Mouse (Mus musculus): ENCODE measurements around the gene Thsd4.

Thsd4 gene

DNA sequence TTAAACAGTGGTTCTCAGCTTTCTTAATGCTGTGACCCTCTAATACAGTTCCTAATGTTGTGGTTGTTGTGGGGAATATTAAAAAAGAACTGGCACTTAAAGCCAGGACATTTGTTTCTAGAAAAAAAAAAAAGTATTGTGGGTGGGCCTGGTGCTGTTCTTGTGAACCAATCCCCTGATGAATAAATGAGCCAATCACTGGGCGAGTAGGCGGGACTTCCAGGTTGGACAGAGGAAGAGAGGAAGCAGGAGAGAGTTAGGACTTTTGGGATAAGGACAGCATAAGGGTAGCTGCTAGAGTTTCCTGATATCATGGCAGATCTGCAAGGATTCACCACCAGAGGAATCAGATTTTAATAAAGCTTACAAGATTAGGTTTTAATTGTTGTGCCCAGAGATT is 249.9 kb downstream of the Thsd4 start:
- DNase-seq (ENCODE audit: extremely low spot score, low read depth, low spot score), result no peak

GRCm38 (mm10) chr9:60269807-60270206 is 252.0 kb downstream of the Thsd4 start:
- DNase-seq (ENCODE audit: extremely low spot score, low read depth, low spot score), result no peak

- no peak for DNase-seq (ENCODE audit: extremely low spot score, low read depth, low spot score)
Observed at GRCm38 (mm10) chr9:60267273-60267626, 254.6 kb downstream of the Thsd4 start.

DNA sequence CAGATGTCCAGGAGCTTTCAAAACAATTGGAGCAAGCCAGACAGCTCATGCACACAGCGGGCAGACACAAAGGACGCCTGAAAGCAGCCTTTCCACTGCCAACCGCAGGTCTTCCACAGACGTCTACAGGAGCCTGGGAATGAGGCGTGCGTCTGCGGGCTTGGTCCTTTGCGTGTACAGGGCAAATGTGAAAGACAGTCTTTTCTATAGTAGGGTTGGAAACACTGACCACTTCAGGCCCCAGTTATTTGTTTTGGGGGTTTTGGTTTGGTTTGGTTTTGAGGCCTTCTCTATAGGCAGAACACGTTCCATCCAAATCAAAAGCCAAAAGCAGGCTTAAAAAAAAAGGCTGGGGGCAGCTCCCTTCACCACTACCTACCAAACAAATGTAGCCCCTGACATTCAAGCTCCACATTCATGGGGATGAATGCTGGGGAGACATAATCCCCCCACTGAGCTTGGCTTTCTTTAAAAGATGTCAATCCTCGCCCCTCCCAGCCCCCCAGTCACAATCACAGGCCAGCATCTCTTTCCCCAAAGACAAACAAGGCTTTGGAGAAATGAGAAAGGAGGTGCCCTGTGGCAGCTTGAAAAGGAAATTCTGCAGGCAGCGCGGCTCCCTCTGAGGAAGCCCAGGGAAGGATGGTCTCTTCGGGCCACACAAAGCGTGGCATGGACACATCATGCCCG is 255.1 kb downstream of the Thsd4 start:
- no peak for DNase-seq (ENCODE audit: extremely low spot score, low read depth, low spot score)

DNA sequence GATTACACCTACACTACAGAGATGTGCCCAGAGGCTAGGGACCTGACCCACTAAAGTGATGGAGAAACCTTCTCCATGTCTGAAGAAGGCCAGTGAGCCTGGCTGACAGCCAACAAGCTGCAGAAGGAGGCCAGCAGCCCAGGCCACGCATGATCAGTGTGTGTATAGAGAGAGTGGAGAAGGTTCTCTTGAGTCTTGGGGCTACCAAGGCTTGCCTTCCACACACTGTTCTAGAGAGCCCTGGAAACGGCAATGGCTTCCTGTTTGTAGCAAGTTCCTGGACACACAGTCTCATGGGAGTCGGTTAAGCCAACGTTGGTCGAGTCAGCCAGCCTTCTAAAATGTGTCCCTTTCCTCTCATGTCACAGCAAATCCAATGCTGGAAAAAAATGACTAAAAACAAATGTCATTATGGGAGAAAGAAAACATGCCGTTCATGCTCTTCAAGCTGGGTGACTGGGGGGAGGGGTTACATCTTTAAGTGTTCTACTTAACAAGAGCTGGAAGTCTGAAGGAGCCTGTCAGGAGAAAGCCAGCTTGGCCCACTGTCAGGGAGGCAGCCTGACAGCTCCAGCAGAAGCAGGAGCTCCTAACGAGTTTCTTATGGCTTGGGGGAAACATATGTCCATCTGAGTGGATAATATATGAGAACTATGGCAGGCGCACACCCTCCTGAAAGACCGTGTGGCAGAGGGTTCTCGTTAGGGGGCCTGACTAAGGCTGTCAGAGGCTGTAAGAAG is 257.1 kb downstream of the Thsd4 start:
- no peak for DNase-seq (ENCODE audit: extremely low spot score, low read depth, low spot score)

- no peak for DNase-seq (ENCODE audit: extremely low spot score, low read depth, low spot score)
Observed at GRCm38 (mm10) chr9:60262515-60263140, 259.2 kb downstream of the Thsd4 start.

- no peak for DNase-seq (ENCODE audit: extremely low spot score, low read depth, low spot score)
Observed at GRCm38 (mm10) chr9:60259626-60260025, 262.2 kb downstream of the Thsd4 start.

DNA sequence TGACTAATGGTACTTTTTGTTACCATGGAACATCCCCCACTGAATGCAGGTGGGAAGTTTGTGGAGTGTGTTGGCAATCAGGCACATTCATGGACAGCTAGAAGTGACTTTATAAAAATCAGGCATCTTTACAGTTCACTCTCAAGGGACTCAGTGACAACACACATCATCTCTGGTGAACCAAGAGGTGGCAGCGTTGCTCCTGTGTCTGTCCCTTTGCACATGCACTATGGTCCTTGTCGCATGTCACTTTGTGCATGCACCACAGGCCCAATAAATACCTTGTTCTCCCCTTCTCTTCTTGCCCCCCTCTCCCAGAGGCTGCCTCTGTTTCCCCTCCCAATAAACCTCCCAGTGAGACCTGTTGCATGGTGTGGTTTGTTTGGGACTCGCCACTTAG is 270.1 kb downstream of the Thsd4 start:
- no peak for DNase-seq (ENCODE audit: extremely low spot score, low read depth, low spot score)

DNA sequence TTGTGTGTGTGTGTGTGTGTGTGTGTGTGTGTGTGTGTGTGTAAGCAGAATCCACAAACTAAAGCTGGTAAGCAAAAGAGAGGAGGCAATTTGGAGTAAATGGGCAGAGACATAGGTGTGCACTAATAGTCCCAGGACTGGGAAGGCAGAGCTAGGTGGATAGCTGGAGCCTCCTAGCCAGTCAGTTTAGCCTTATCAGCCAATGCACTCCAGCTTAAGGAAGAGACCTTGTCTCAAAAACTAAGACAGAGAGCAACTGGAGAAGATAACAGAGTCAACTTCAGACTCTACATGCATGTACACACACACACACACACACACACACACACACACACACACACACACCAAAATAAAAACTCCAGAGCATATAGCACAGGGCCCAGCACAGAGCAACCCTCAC is 271.4 kb downstream of the Thsd4 start:
- DNase-seq (ENCODE audit: extremely low spot score, low read depth, low spot score), result no peak

GRCm38 (mm10) chr9:60247998-60248397 is 273.8 kb downstream of the Thsd4 start:
- DNase-seq (ENCODE audit: extremely low spot score, low read depth, low spot score), result no peak

- peak; percentile 73 for DNase-seq (ENCODE audit: extremely low spot score, low read depth, low spot score)
Observed at GRCm38 (mm10) chr9:60244943-60245342, 276.9 kb downstream of the Thsd4 start.

- DNase-seq (ENCODE audit: extremely low spot score, low read depth, low spot score), result no peak
Observed at GRCm38 (mm10) chr9:60243503-60243902, 278.3 kb downstream of the Thsd4 start.

GRCm38 (mm10) chr9:60237667-60238066 is 284.2 kb downstream of the Thsd4 start:
- DNase-seq (ENCODE audit: extremely low spot score, low read depth, low spot score), result no peak

GRCm38 (mm10) chr9:60236155-60236554 is 285.7 kb downstream of the Thsd4 start:
- no peak for DNase-seq (ENCODE audit: extremely low spot score, low read depth, low spot score)

DNA sequence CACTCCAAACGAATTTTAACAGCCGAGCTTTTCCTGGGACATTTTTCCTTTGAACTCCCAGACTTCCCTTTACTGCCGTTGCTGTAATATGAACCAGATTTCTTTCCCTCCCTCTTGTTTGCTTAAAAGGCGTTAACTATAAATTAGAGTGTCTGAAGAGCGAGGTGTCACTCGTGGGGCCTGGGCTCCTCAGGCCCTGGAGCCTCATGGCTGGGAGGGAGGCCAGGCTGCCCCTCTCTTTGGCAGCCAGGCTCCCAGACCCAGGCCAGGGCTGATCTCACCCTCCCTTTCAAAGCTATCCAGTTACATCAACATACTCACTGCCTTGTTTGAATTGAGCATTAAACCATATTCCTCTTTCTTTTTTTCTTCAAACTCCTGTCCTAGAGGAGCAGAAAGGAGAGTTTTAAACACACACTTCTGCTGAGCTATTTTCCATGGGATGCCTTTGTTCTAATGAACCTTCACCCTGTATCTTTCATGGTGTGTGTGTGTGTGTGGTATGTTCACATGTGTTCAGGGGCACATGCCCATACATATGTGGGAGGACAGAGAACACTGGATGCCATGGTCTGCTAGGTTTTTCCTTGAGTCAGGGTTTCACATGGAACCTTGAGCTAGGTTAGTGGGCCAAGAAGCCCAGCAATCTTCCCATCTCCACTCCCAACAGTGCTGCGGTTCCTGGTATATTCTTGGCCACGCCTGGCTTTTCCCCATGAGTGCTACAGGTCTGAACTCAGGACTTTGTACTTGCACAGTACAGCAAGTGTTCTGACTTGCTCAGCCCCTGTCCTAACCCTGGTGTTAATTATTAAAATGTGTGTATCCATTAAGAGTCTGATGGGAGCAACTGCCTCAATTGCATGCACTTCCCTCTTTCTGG is 287.4 kb downstream of the Thsd4 start:
- DNase-seq (ENCODE audit: extremely low spot score, low read depth, low spot score), result no peak

DNA sequence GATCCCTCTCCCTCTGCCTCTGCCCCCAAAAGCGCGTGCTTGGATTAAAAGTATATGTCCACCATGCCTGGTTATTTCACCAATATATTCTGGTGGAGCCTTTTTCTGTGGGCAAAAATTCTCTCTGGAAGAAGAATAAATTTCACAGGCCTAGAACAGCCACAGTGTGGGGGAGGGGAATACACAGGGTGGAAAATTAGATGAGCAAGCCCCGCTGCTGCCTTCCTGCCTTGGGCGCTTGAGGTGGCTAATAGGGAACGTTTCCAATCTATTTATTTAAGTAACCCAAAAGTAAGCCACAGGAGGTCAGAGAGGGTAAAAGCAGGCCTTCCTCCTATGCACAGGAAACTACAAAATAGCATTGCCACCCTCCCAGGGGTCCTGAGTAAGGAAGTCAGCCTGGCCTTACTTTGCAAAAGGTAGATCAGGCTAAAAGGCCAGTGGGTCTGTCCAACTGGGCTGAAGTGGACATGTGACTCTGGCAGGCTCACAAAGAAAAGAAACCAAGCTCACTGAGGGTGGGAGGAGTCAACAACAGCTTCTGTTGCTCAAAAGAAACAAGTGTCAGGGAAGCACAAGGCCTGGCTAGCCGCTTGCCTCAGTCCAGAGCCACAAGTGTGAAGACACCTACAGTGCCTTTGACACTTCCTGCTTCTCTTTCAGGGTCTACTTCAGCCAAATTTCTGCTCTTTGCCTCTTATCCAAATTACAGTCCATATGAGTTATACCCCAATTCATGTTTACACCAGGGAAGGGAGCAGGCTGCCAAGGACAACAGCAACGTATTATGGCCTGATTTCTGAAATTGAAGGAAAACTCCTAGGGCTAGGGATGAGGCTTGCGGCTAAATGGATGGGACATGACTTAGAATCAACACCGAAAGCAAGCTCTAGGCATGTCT is 289.6 kb downstream of the Thsd4 start:
- no peak for DNase-seq (ENCODE audit: extremely low spot score, low read depth, low spot score)

DNA sequence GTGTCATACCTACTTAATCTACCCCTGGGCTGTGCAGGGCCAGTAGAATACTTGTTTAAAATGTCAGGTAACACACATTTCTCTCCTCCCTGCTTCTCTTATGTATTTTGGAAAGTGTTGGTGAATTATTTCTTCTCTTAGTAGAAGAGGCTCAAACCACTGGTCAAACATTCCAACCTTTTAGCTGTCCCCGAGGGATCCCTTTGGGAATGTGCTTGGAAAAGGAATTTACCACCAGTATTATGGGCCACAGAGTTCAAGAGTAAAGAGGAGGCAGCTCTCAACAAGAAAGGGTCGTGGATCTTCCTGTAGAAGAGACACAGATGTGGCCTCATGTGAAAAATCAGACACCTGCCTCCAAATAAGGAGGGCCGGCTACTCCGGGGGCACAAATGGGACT is 292.4 kb downstream of the Thsd4 start:
- DNase-seq (ENCODE audit: extremely low spot score, low read depth, low spot score), result no peak

DNA sequence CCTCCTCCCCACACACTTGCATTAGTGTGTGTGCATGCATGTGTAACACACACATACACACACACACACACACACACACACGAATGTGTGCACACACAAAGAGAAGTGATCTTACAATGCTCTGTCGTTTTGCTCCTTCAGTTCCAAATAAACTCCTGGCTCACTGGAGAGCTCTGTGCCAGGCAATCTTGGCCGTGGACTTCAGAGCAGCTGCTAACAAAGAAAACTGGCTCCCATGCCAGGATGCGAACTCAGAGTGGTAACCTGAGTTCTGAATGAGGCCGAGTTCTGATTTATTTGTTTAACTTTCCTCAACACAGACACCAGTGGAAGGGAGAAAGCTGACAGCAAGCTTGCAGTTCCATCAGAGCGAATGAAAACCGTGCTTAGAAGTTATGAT is 294.1 kb downstream of the Thsd4 start:
- no peak for DNase-seq (ENCODE audit: extremely low spot score, low read depth, low spot score)

DNA sequence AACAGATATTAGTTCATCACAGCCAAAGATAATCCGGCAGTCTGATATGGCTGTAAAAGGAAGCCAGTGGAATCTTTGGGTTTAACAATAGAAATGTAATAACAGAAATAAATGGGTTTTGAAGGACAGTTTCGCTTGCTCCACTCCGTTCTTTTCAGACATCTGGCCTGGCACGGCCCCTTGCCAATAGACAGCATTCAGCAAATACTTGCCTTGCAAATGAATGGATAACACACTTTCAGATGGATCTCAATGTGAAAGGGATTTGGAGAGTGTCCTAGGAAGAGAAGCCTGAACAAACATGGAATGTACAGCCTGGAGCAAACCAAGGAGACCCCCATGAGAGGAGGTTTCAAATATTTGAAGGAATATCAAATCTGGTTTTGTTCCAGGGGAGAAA is 295.2 kb downstream of the Thsd4 start:
- DNase-seq (ENCODE audit: extremely low spot score, low read depth, low spot score), result no peak

DNA sequence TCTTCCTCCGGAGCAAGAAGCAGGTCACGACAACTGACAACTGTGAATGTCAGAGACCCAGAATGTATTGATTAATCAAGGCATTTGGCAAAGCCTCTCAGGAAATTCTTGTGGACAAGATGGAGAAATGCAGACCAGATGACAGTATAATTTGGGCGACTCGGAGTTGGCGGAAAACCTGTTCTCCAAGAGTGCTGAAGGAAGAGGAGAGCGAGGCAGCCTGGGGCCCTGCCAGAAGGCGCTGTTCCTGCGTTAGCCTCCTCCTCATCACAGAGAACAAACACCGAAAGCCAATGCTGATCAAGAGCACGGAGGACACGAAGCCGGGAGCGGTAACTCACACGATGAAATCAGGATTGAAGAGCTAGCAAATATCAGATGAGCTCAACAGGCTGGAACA is 295.7 kb downstream of the Thsd4 start:
- no peak for DNase-seq (ENCODE audit: extremely low spot score, low read depth, low spot score)

Data from hindlimb bud, embryonic 11.5 days (tissue).